Mouse (Mus musculus) lung, adult 2 months (tissue): Measurements from ENCODE around the gene Hnrnpm.

ENCODE experiments used
- CTCF ChIP-seq: fragments of 200-500 bp; IDR thresholded peaks from 2 replicates; pipeline ENCODE4 v1.5.1; 2011; ENCODE audit warnings: mild to moderate bottlenecking, low read length, control low read depth; ENCODE audit not compliant: insufficient read depth
- POLR2A ChIP-seq: fragments of 200-500 bp; IDR thresholded peaks from 2 replicates; pipeline ENCODE4 v1.6.1; 2011; ENCODE audit warnings: low read depth, mild to moderate bottlenecking, control low read depth, low read length, borderline replicate concordance; ENCODE audit errors: extremely low read depth

DNA sequence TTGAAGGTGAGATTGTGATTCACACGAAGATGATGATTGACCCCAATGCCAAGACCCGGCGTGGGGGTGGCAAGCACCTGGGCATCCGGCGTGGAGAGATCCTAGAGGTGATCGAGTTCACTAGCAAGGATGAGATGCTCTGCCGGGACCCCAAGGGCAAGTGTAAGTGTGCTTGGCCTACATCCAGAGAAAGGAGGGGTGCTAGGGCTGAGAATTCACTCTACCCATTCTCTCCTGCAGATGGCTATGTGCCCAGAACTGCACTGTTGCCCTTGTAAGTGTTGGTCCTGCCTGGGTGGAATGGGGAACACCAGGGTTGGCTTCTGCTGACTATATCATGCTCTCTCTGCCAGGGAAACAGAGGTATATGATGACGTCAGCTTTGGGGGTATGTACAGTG lies 41.6 kb downstream of the Hnrnpm start:
- TF ChIP-seq CTCF (no peak), POLR2A (no peak)
